Mouse (Mus musculus): Measurements from ENCODE around the gene Meis1.

The Meis1 gene

GRCm38 (mm10) chr11:18876886-18877625 lies 141.7 kb downstream of the Meis1 start:
- in situ Hi-C loops (cut with MboI, MseI), result no loop called here

- in situ Hi-C loops (cut with MboI, MseI), result no loop called here
Observed at GRCm38 (mm10) chr11:18875911-18876885, 142.6 kb downstream of the Meis1 start.

GRCm38 (mm10) chr11:18875001-18875902 lies 143.5 kb downstream of the Meis1 start:
- in situ Hi-C loops (cut with MboI, MseI), result no loop called here

- in situ Hi-C loops (cut with MboI, MseI), result loop anchor here (5.0 kb wide), 1 partner anchor 138 kb away; no protein-coding TSS in a partner anchor
Observed at GRCm38 (mm10) chr11:18874278-18875000, 144.3 kb downstream of the Meis1 start.

- in situ Hi-C loops (cut with MboI, MseI), result loop anchor here (5.0 kb wide), 1 partner anchor 139 kb away; no protein-coding TSS in a partner anchor
Observed at GRCm38 (mm10) chr11:18873451-18874277, 145.1 kb downstream of the Meis1 start.

GRCm38 (mm10) chr11:18872793-18873192 lies 146.0 kb downstream of the Meis1 start:
- in situ Hi-C loops (cut with MboI, MseI), result loop anchor here (5.0 kb wide), 1 partner anchor 140 kb away; no protein-coding TSS in a partner anchor

- in situ Hi-C loops (cut with MboI, MseI), result loop anchor here (5.0 kb wide), 1 partner anchor 140 kb away; no protein-coding TSS in a partner anchor
Observed at GRCm38 (mm10) chr11:18872118-18872751, 146.6 kb downstream of the Meis1 start.

GRCm38 (mm10) chr11:18871170-18872081 lies 147.4 kb downstream of the Meis1 start:
- in situ Hi-C loops (cut with MboI, MseI), result loop anchor here (5.0 kb wide), 1 partner anchor 141 kb away; no protein-coding TSS in a partner anchor

GRCm38 (mm10) chr11:18870121-18870931 lies 148.5 kb downstream of the Meis1 start:
- in situ Hi-C loops (cut with MboI, MseI), result loop anchor here (5.0 kb wide), 1 partner anchor 142 kb away; no protein-coding TSS in a partner anchor

- in situ Hi-C loops (cut with MboI, MseI), result no loop called here
Observed at GRCm38 (mm10) chr11:18869429-18869969, 149.3 kb downstream of the Meis1 start.

GRCm38 (mm10) chr11:18867665-18868064 lies 151.1 kb downstream of the Meis1 start:
- in situ Hi-C loops (cut with MboI, MseI), result no loop called here

GRCm38 (mm10) chr11:18866198-18866836 lies 152.5 kb downstream of the Meis1 start:
- in situ Hi-C loops (cut with MboI, MseI), result no loop called here

- in situ Hi-C loops (cut with MboI, MseI), result no loop called here
Observed at GRCm38 (mm10) chr11:18850772-18851171, 168.0 kb downstream of the Meis1 start.

- in situ Hi-C loops (cut with MboI, MseI), result no loop called here
Observed at GRCm38 (mm10) chr11:18847650-18848049, 171.1 kb downstream of the Meis1 start.

- in situ Hi-C loops (cut with MboI, MseI), result no loop called here
Observed at GRCm38 (mm10) chr11:18846472-18846871, 172.3 kb downstream of the Meis1 start.

GRCm38 (mm10) chr11:18845900-18846299 lies 172.9 kb downstream of the Meis1 start:
- in situ Hi-C loops (cut with MboI, MseI), result no loop called here
